8 mouse cellular contexts compared by ENCODE assay signal in the genomic region with DNA sequence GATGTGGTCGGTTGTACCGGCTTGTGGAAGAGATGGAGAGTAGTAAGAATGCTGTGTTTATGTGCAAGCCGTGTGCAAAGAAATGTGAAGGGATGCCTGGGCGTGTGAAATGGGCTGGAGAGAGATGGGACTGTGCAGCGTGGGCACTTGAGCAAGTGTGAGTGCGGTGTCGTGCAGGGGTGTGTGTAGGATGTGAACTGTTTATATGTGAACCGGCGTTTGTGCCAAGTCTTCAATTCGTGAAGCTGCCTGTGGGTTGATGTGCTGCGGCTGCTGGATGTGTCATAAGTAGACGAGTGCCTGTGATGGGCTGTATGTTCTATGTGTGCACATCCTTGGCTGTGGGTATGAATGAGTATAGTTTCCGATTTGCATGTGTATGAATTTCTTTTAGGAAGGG.
DNase-seq lines count a peak whose midpoint lies in the region; ATAC-seq and TF ChIP-seq lines count a peak whose summit lies in the region.

No protein-coding gene starts in this region.

- peak; percentile 9 to 13 for DNase-seq in kidney, postnatal 4 days
- DNase-seq in kidney, adult 9 months: no peak
- peak; percentile 19 to 48 for DNase-seq in layer of hippocampus, adult 2 months (ENCODE audit: low spot score in 2 of 2)
- DNase-seq in urinary bladder, postnatal 10 days (ENCODE audit: low spot score): no peak
- no peak for DNase-seq in adrenal gland, postnatal 25 days
- no peak for DNase-seq in cerebellum, adult 11 months

- no peak overlapping the region for H3K27ac ChIP-seq in embryonic facial prominence, embryonic 15.5 days (replicated peaks)
- H3K27ac ChIP-seq in layer of hippocampus, adult 2 months: peak overlapping the region; percentile 95; the same call in 1 of the 2 replicates
- H3K27ac ChIP-seq in neural tube, embryonic 12.5 days: no peak overlapping the region

- H3K9ac ChIP-seq in embryonic facial prominence, embryonic 15.5 days: no peak overlapping the region
- peak overlapping the region; percentile 10; the same call in 1 of the 2 replicates for H3K9ac ChIP-seq in neural tube, embryonic 12.5 days

- ATAC-seq in embryonic facial prominence, embryonic 15.5 days (ENCODE audit: insufficient number of reproducible peaks, low FRiP score, low TSS enrichment, low read depth): no peak
- ATAC-seq in neural tube, embryonic 12.5 days (ENCODE audit: low FRiP score, low read depth): peak; percentile 25; the same call in 1 of the 2 replicates

- H3K4me2 ChIP-seq in embryonic facial prominence, embryonic 15.5 days (replicated peaks): peak overlapping the region; percentile 95
- H3K4me2 ChIP-seq in neural tube, embryonic 12.5 days (replicated peaks): peak overlapping the region; percentile 98

- H3K4me3 ChIP-seq in embryonic facial prominence, embryonic 15.5 days (replicated peaks): peak overlapping the region; percentile 48
- H3K4me3 ChIP-seq in layer of hippocampus, adult 2 months: peak overlapping the region; percentile 77
- H3K4me3 ChIP-seq in neural tube, embryonic 12.5 days: peak overlapping the region; percentile 65

- TF ChIP-seq CTCF in layer of hippocampus, adult 2 months (conservative IDR thresholded peaks at IDR 0.05): no peak

- no peaks in the 10 kb centered on the region for H3K9me3 ChIP-seq in embryonic facial prominence, embryonic 15.5 days (replicated peaks)
- no peaks in the 10 kb centered on the region for H3K9me3 ChIP-seq in neural tube, embryonic 12.5 days

- no peaks in the 10 kb centered on the region for H3K36me3 ChIP-seq in embryonic facial prominence, embryonic 15.5 days
- H3K36me3 ChIP-seq in neural tube, embryonic 12.5 days: no peaks in the 10 kb centered on the region

- 14% methylated on average over 13 of the region's 13 CpGs for WGBS in embryonic facial prominence, embryonic 15.5 days
- WGBS in neural tube, embryonic 12.5 days: 16% methylated on average over 13 of the region's 13 CpGs

- H3K27me3 ChIP-seq in embryonic facial prominence, embryonic 15.5 days: peaks cover 72% of the 10 kb centered on the region
- H3K27me3 ChIP-seq in neural tube, embryonic 12.5 days (replicated peaks): peaks cover 36% of the 10 kb centered on the region

- H3K4me1 ChIP-seq in embryonic facial prominence, embryonic 15.5 days: peaks cover 26% of the 10 kb centered on the region
- H3K4me1 ChIP-seq in neural tube, embryonic 12.5 days: peaks cover 18% of the 10 kb centered on the region

Comparison
In these comparisons a context has a peak if more than half of its experiments do, and no peak if none do; other contexts are left out.
1. DNase-seq: peak in kidney, postnatal 4 days (2 of 2) and layer of hippocampus, adult 2 months (2 of 2); none in kidney, adult 9 months (single experiment), urinary bladder, postnatal 10 days (single experiment), adrenal gland, postnatal 25 days (single experiment) and cerebellum, adult 11 months (single experiment).
2. Peak in every context shown above with its lines, with median percentiles within 50 percentile points of each other: H3K4me3 ChIP-seq.